ENCODE assay signal across 28 mouse cellular contexts in the genomic region with DNA sequence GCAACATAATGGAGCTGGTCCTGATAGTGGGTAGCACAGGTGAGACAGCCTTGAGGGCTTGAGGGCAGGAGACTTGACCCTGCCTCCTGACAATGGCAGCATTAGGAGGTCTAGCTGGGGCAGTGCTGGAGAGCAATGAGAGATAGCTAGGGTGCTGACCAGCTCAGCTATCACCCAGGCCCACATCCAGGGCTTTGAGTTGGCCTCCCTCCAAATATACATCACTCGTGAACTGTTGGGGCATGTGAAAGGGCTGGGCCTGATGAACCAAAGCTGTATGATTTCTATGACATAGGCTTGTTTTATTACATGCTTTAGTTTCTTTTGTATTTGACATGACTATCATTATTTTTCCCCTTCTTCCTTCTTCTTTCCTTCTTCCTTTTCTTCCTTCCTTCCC.
"Had no signal": no experiment of that assay in that cellular context is flagged by ENCODE, and none has a peak within 500 bp of the region (broad histone marks: within the 10 kb centered on the region; RNA-seq: fewer than 3 reads in every experiment).

No protein-coding gene starts in this region.

- ATAC-seq: forebrain, embryonic 13.5 days; forebrain, embryonic 14.5 days; forebrain, embryonic 15.5 days; forebrain, embryonic 16.5 days; forebrain, postnatal 0 days had no signal

- DNase-seq: cerebellum, adult 18-20 months; cerebellum, adult 2 months; cerebellum, adult 8-10 months; cerebellum, adult 9-10 months; cerebellum, adult 9-11 months; cerebellum, postnatal 10 days; cerebellum, postnatal 14 days; cerebellum, postnatal 25 days; cerebellum, postnatal 36 days; embryo, embryonic 11 days; forebrain, postnatal 0 days; gastrocnemius, adult 2 months; gastrocnemius, postnatal 10 days; gastrocnemius, postnatal 14 days; gastrocnemius, postnatal 25 days; gastrocnemius, postnatal 36 days; heart, adult 11 months had no signal

- H3K4me1 ChIP-seq: embryonic facial prominence, embryonic 10.5 days; embryonic facial prominence, embryonic 12.5 days; embryonic facial prominence, embryonic 15.5 days; forebrain, embryonic 10.5 days; forebrain, embryonic 12.5 days; forebrain, embryonic 13.5 days; forebrain, embryonic 15.5 days had no signal

- H3K4me3 ChIP-seq: embryonic facial prominence, embryonic 10.5 days; embryonic facial prominence, embryonic 12.5 days; embryonic facial prominence, embryonic 13.5 days; embryonic facial prominence, embryonic 15.5 days; erythroblast, embryonic 14.5 days; forebrain, embryonic 10.5 days; forebrain, embryonic 12.5 days; forebrain, embryonic 13.5 days; forebrain, embryonic 15.5 days; gastrocnemius, adult 2 months had no signal

- H3K27ac ChIP-seq: embryonic facial prominence, embryonic 10.5 days; embryonic facial prominence, embryonic 12.5 days; embryonic facial prominence, embryonic 13.5 days; embryonic facial prominence, embryonic 15.5 days; forebrain, embryonic 10.5 days; forebrain, embryonic 12.5 days; forebrain, embryonic 13.5 days; forebrain, embryonic 15.5 days; gastrocnemius, adult 2 months had no signal

- H3K9me3 ChIP-seq: embryonic facial prominence, embryonic 10.5 days; embryonic facial prominence, embryonic 12.5 days; embryonic facial prominence, embryonic 13.5 days; embryonic facial prominence, embryonic 15.5 days; forebrain, embryonic 10.5 days; forebrain, embryonic 12.5 days; forebrain, embryonic 13.5 days; forebrain, embryonic 15.5 days had no signal

- H3K4me2 ChIP-seq: embryonic facial prominence, embryonic 12.5 days; embryonic facial prominence, embryonic 13.5 days; embryonic facial prominence, embryonic 15.5 days; forebrain, embryonic 12.5 days; forebrain, embryonic 13.5 days; forebrain, embryonic 15.5 days had no signal

- H3K27me3 ChIP-seq: embryonic facial prominence, embryonic 12.5 days; embryonic facial prominence, embryonic 15.5 days; forebrain, embryonic 12.5 days; forebrain, embryonic 13.5 days; forebrain, embryonic 15.5 days had no signal

- H3K36me3 ChIP-seq: embryonic facial prominence, embryonic 10.5 days; embryonic facial prominence, embryonic 12.5 days; embryonic facial prominence, embryonic 13.5 days; embryonic facial prominence, embryonic 15.5 days; forebrain, embryonic 10.5 days; forebrain, embryonic 12.5 days; forebrain, embryonic 15.5 days had no signal

- H3K9ac ChIP-seq: embryonic facial prominence, embryonic 12.5 days; embryonic facial prominence, embryonic 13.5 days; embryonic facial prominence, embryonic 15.5 days; forebrain, embryonic 12.5 days; forebrain, embryonic 13.5 days; forebrain, embryonic 15.5 days; forebrain, postnatal 0 days had no signal
